Mouse (Mus musculus): ENCODE results near the gene Grb10. TPM values are rescaled to one million over a fixed set of nuclear protein-coding genes. Genes with fewer than 3 reads are reported as not detected.
A peak's percentile ranks its signal among the peaks of the same experiment; 100 is the strongest.

Grb10 gene
- polyA plus RNA-seq, 1 experiment from 2014 or later, result 45.9 TPM

GRCm38 (mm10) chr11:11892993-11893602, 145.4 kb downstream of the Grb10 start:
- Histone ChIP-seq H3K9me3 (ENCODE audit: control insufficient read depth) (no peaks in the 10 kb centered on the region), H3K27ac (ENCODE audit: low read depth, low read length) (no peak overlapping the region), H3K36me3 (ENCODE audit: control insufficient read depth, insufficient read depth) (no peaks in the 10 kb centered on the region), H3K9ac (ENCODE audit: low read depth, low read length) (no peak overlapping the region), H3K4me3 (ENCODE audit: low read depth, low read length) (no peak overlapping the region), H3K4me1 (replicated peaks; ENCODE audit: control insufficient read depth, insufficient read depth, low read length) (peaks cover 5% of the 10 kb centered on the region), H3K4me2 (replicated peaks; ENCODE audit: low read depth) (no peak overlapping the region; the same call in 1 of the 2 replicates), H3K27me3 (replicated peaks; ENCODE audit: control insufficient read depth, insufficient read depth, low read length) (no peaks in the 10 kb centered on the region)
- no peak for ATAC-seq
- 25% methylated on average over 10 of the region's 10 CpGs for WGBS
- TF ChIP-seq CTCF (IDR thresholded peaks at IDR 0.05; ENCODE audit: low read depth), result peak; percentile 27; the same call in 1 of the 2 replicates

GRCm38 (mm10) chr11:11891832-11892231, 146.7 kb downstream of the Grb10 start:
- Histone ChIP-seq H3K36me3 (ENCODE audit: control insufficient read depth, insufficient read depth) (no peaks in the 10 kb centered on the region), H3K4me2 (replicated peaks; ENCODE audit: low read depth) (no peak overlapping the region), H3K27me3 (replicated peaks; ENCODE audit: control insufficient read depth, insufficient read depth, low read length) (no peaks in the 10 kb centered on the region), H3K9me3 (ENCODE audit: control insufficient read depth) (no peaks in the 10 kb centered on the region), H3K9ac (ENCODE audit: low read depth, low read length) (no peak overlapping the region), H3K4me1 (replicated peaks; ENCODE audit: control insufficient read depth, insufficient read depth, low read length) (peaks cover 5% of the 10 kb centered on the region), H3K27ac (ENCODE audit: low read depth, low read length) (no peak overlapping the region), H3K4me3 (ENCODE audit: low read depth, low read length) (no peak overlapping the region)
- no peak for TF ChIP-seq CTCF (IDR thresholded peaks at IDR 0.05; ENCODE audit: low read depth)
- ATAC-seq, result no peak

- no peak overlapping the region for H3K4me3 ChIP-seq (ENCODE audit: low read depth, low read length)
- ATAC-seq, result no peak
- 78% methylated on average over 10 of the region's 10 CpGs for WGBS
- H3K27me3 ChIP-seq (replicated peaks; ENCODE audit: control insufficient read depth, insufficient read depth, low read length), result no peaks in the 10 kb centered on the region
- H3K27ac ChIP-seq (ENCODE audit: low read depth, low read length), result no peak overlapping the region
- no peak for TF ChIP-seq CTCF (IDR thresholded peaks at IDR 0.05; ENCODE audit: low read depth)
- H3K9ac ChIP-seq (ENCODE audit: low read depth, low read length), result no peak overlapping the region
- H3K4me2 ChIP-seq (replicated peaks; ENCODE audit: low read depth), result no peak overlapping the region
- H3K4me1 ChIP-seq (replicated peaks; ENCODE audit: control insufficient read depth, insufficient read depth, low read length), result peaks cover 9% of the 10 kb centered on the region
- H3K9me3 ChIP-seq (ENCODE audit: control insufficient read depth), result no peaks in the 10 kb centered on the region
- H3K36me3 ChIP-seq (ENCODE audit: control insufficient read depth, insufficient read depth), result no peaks in the 10 kb centered on the region
Measured at GRCm38 (mm10) chr11:11890139-11890741, 148.2 kb downstream of the Grb10 start.

GRCm38 (mm10) chr11:11888727-11889126, 149.8 kb downstream of the Grb10 start:
- WGBS, result 59% methylated on average over 3 of the region's 3 CpGs
- Histone ChIP-seq H3K4me1 (replicated peaks; ENCODE audit: control insufficient read depth, insufficient read depth, low read length) (peaks cover 3% of the 10 kb centered on the region; the same call in 1 of the 2 replicates), H3K9me3 (ENCODE audit: control insufficient read depth) (no peaks in the 10 kb centered on the region), H3K9ac (ENCODE audit: low read depth, low read length) (no peak overlapping the region), H3K4me3 (ENCODE audit: low read depth, low read length) (no peak overlapping the region), H3K27me3 (replicated peaks; ENCODE audit: control insufficient read depth, insufficient read depth, low read length) (no peaks in the 10 kb centered on the region), H3K27ac (ENCODE audit: low read depth, low read length) (no peak overlapping the region), H3K4me2 (replicated peaks; ENCODE audit: low read depth) (0 out of 2 replicates have a peak overlapping the region, but pooled peaks have one; percentile 17), H3K36me3 (ENCODE audit: control insufficient read depth, insufficient read depth) (no peaks in the 10 kb centered on the region)
- TF ChIP-seq CTCF (IDR thresholded peaks at IDR 0.05; ENCODE audit: low read depth), result no peak
- ATAC-seq, result no peak

GRCm38 (mm10) chr11:11888051-11888450, 150.4 kb downstream of the Grb10 start:
- ATAC-seq, result peak; percentile 51
- H3K4me1 ChIP-seq (replicated peaks; ENCODE audit: control insufficient read depth, insufficient read depth, low read length), result peaks cover 3% of the 10 kb centered on the region; the same call in 1 of the 2 replicates
- no peaks in the 10 kb centered on the region for H3K27me3 ChIP-seq (replicated peaks; ENCODE audit: control insufficient read depth, insufficient read depth, low read length)
- H3K27ac ChIP-seq (ENCODE audit: low read depth, low read length), result no peak overlapping the region
- 43% methylated on average over 3 of the region's 3 CpGs for WGBS
- H3K36me3 ChIP-seq (ENCODE audit: control insufficient read depth, insufficient read depth), result no peaks in the 10 kb centered on the region
- H3K9ac ChIP-seq (ENCODE audit: low read depth, low read length), result no peak overlapping the region
- H3K4me3 ChIP-seq (ENCODE audit: low read depth, low read length), result no peak overlapping the region
- H3K9me3 ChIP-seq (ENCODE audit: control insufficient read depth), result no peaks in the 10 kb centered on the region
- 0 out of 2 replicates have a peak overlapping the region, but pooled peaks have one; percentile 17 for H3K4me2 ChIP-seq (replicated peaks; ENCODE audit: low read depth)
- TF ChIP-seq CTCF (IDR thresholded peaks at IDR 0.05; ENCODE audit: low read depth), result no peak

GRCm38 (mm10) chr11:11886403-11886998, 152.0 kb downstream of the Grb10 start:
- 26% methylated on average over 4 of the region's 4 CpGs for WGBS
- Histone ChIP-seq H3K4me3 (ENCODE audit: low read depth, low read length) (no peak overlapping the region), H3K27ac (ENCODE audit: low read depth, low read length) (no peak overlapping the region), H3K27me3 (replicated peaks; ENCODE audit: control insufficient read depth, insufficient read depth, low read length) (no peaks in the 10 kb centered on the region), H3K4me2 (replicated peaks; ENCODE audit: low read depth) (no peak overlapping the region), H3K4me1 (replicated peaks; ENCODE audit: control insufficient read depth, insufficient read depth, low read length) (peaks cover 3% of the 10 kb centered on the region; the same call in 1 of the 2 replicates), H3K9me3 (ENCODE audit: control insufficient read depth) (no peaks in the 10 kb centered on the region), H3K9ac (ENCODE audit: low read depth, low read length) (no peak overlapping the region), H3K36me3 (ENCODE audit: control insufficient read depth, insufficient read depth) (no peaks in the 10 kb centered on the region)
- no peak for TF ChIP-seq CTCF (IDR thresholded peaks at IDR 0.05; ENCODE audit: low read depth)
- no peak for ATAC-seq

All from intestine, postnatal 0 days (tissue).